Mouse (Mus musculus) myocyte (in vitro differentiated cells): Measurements from ENCODE around the gene Prdm11.

Experiments used
- E2F4 ChIP-seq: IDR thresholded peaks from one replicate; pipeline ENCODE4 v1.6.1; 2011; ENCODE audit warnings: mild to moderate bottlenecking, control low read depth, moderate library complexity; ENCODE audit not compliant: insufficient read depth
- MAX ChIP-seq: IDR thresholded peaks from one replicate; pipeline ENCODE4 v1.6.1; 2011; ENCODE audit warnings: low read depth, mild to moderate bottlenecking, control low read depth
- MYOD1 ChIP-seq, 3 experiments: IDR thresholded peaks; one replicate each; pipeline ENCODE4 v1.6.1; 2011; ENCODE audit warnings: control low read depth in 2 of 3, low read depth in 2 of 3, mild to moderate bottlenecking in 2 of 3, moderate library complexity in 1 of 3; ENCODE audit not compliant: insufficient read length in 2 of 3, control insufficient read depth in 1 of 3
- MYOG ChIP-seq, 3 experiments: IDR thresholded peaks; one replicate each; pipeline ENCODE4 v1.6.1; 2011; ENCODE audit warnings: control low read depth in 2 of 3, low read depth in 2 of 3, mild to moderate bottlenecking in 2 of 3; ENCODE audit not compliant: insufficient read length in 2 of 3, control insufficient read depth in 1 of 3, insufficient read depth in 1 of 3
- POLR2A ChIP-seq: IDR thresholded peaks from one replicate; pipeline ENCODE4 v1.6.1; 2011; ENCODE audit warnings: low read depth, mild to moderate bottlenecking, control low read depth, moderate library complexity; ENCODE audit not compliant: insufficient read length
- POLR2AphosphoS2 ChIP-seq: IDR thresholded peaks from one replicate; pipeline ENCODE4 v1.6.1; 2011; ENCODE audit warnings: low read depth, control low read depth; ENCODE audit not compliant: insufficient read length
- SRF ChIP-seq: IDR thresholded peaks from one replicate; pipeline ENCODE4 v1.6.1; 2011; ENCODE audit warnings: low read depth; ENCODE audit not compliant: control insufficient read depth, insufficient read length
- TCF12 ChIP-seq: IDR thresholded peaks from one replicate; pipeline ENCODE4 v1.6.1; 2011; ENCODE audit warnings: mild to moderate bottlenecking, control low read depth; ENCODE audit not compliant: poor library complexity, insufficient read depth, severe bottlenecking
- USF1 ChIP-seq: IDR thresholded peaks from one replicate; pipeline ENCODE4 v1.6.1; 2011; ENCODE audit warnings: low read depth, mild to moderate bottlenecking, control low read depth, moderate library complexity

GRCm38 (mm10) chr2:93011465-93011864, 34.5 kb downstream of the Prdm11 start:
- TF ChIP-seq POLR2AphosphoS2 (no peak), MYOG (IDR thresholded peaks at IDR 0.05; ENCODE audit: control insufficient read depth in 1 of 3, insufficient read depth in 1 of 3, insufficient read length in 2 of 3, low read depth in 2 of 3) (no peak), POLR2A (no peak), MAX (no peak), E2F4 (no peak), USF1 (no peak), TCF12 (no peak), SRF (no peak), MYOD1 (IDR thresholded peaks at IDR 0.05; ENCODE audit: control insufficient read depth in 1 of 3, insufficient read length in 2 of 3, low read depth in 2 of 3) (no peak)
